Mouse (Mus musculus) liver, embryonic 11.5 days (tissue): ENCODE results near the gene Nmnat2. TPM values are rescaled to one million over a fixed set of nuclear protein-coding genes. Genes with fewer than 3 reads are reported as not detected.
"Not testable (repeated sequence)": the region's sequence is repeated elsewhere in the genome, so short reads cannot be mapped to it uniquely, and the experiment has no call there.

Experiments
- ATAC-seq: fragments of 200-750 bp; cut with Nextera tagmentation; replicated peaks from 2 replicates; pipeline ENCODE4 v1.8.0; 2017; ENCODE audit warnings: moderate number of reproducible peaks, mild to moderate bottlenecking, moderate TSS enrichment, moderate library complexity; ENCODE audit not compliant: low FRiP score
- DNase-seq: peaks from one replicate; pipeline ENCODE4 v3.0.0-alpha.2; 2017; ENCODE audit warnings: low spot score
- H3K27ac ChIP-seq: fragments of 300-500 bp; sonication (generic); 2 replicates; pipeline ENCODE4 v1.5.1; 2014; ENCODE audit warnings: mild to moderate bottlenecking, low read depth, low read length, control low read depth
- H3K27me3 ChIP-seq: fragments of 300-500 bp; sonication (generic); replicated peaks from 2 replicates; pipeline ENCODE4 v1.6.1; 2014; ENCODE audit warnings: low read length, mixed read lengths; ENCODE audit not compliant: control insufficient read depth, insufficient read depth
- H3K36me3 ChIP-seq: fragments of 300-500 bp; sonication (generic); 2 replicates; pipeline ENCODE4 v1.6.1; 2014; ENCODE audit warnings: mild to moderate bottlenecking, low read length, moderate library complexity, mixed read lengths; ENCODE audit not compliant: control insufficient read depth, insufficient read depth
- H3K4me1 ChIP-seq: fragments of 300-500 bp; sonication (generic); replicated peaks from 2 replicates; pipeline ENCODE4 v1.6.1; 2014; ENCODE audit warnings: low read length, mixed read lengths; ENCODE audit not compliant: control insufficient read depth, insufficient read depth
- H3K4me2 ChIP-seq: fragments of 300-500 bp; sonication (generic); 2 replicates; pipeline ENCODE4 v1.6.1; 2014; ENCODE audit warnings: mild to moderate bottlenecking, control low read depth, moderate library complexity
- H3K4me3 ChIP-seq: fragments of 300-500 bp; sonication (generic); 2 replicates; pipeline ENCODE4 v1.5.1; 2014; ENCODE audit warnings: low read depth, low read length, control low read depth
- H3K9ac ChIP-seq: fragments of 300-500 bp; sonication (generic); 2 replicates; pipeline ENCODE4 v1.6.1; 2014; ENCODE audit warnings: low read depth, low read length, control low read depth
- H3K9me3 ChIP-seq: fragments of 300-500 bp; sonication (generic); 2 replicates; pipeline ENCODE4 v1.6.1; 2016; ENCODE audit warnings: low read length, inconsistent platforms, mixed read lengths; ENCODE audit not compliant: control insufficient read depth
- WGBS: fragments of 180-500 bp; shearing (Covaris S2); extraction: QIAGEN DNeasy Blood & Tissue Kit; methylation state at CpG from one replicate; pipeline ENCODE4 v1.1.7; 2014; 5-methylcytosine and 5-hydroxymethylcytosine counted together
- polyA plus RNA-seq: library from polyadenylated mRNA; unstranded; fragments of >200 nt; fragmentation: Nextera tagmentation; extraction: Ambion mirVana; gene quantifications from 2 replicates; pipeline ENCODE4 v1.2.1, GENCODE M21; 2014

The Nmnat2 gene
- polyA plus RNA-seq, 1 experiment from 2014 or later = 0.10 TPM

- WGBS = 76% methylated on average over 7 of the region's 14 CpGs
- H3K36me3 ChIP-seq, DNase-seq, H3K27ac ChIP-seq, H3K27me3 ChIP-seq, H3K4me1 ChIP-seq, H3K9me3 ChIP-seq, ATAC-seq, H3K4me2 ChIP-seq, H3K9ac ChIP-seq, H3K4me3 ChIP-seq: not testable (repeated sequence)
Observed at GRCm38 (mm10) chr1:153083233-153083632, 128.4 kb downstream of the Nmnat2 start.

GRCm38 (mm10) chr1:153084191-153084590 lies 129.4 kb downstream of the Nmnat2 start:
- Histone ChIP-seq H3K36me3 (no peaks in the 10 kb centered on the region), H3K9me3 (no peaks in the 10 kb centered on the region), H3K4me3 (no peak overlapping the region), H3K9ac (no peak overlapping the region), H3K27me3 (no peaks in the 10 kb centered on the region), H3K27ac (no peak overlapping the region), H3K4me2 (no peak overlapping the region), H3K4me1 (0 out of 2 replicates have a peak, but pooled peaks cover 3% of the 10 kb centered on the region)
- 51% methylated on average over 6 of the region's 6 CpGs for WGBS
- ATAC-seq (no peak), DNase-seq (no peak)

- Histone ChIP-seq H3K27me3 (no peaks in the 10 kb centered on the region), H3K36me3 (no peaks in the 10 kb centered on the region)
Observed at GRCm38 (mm10) chr1:153085198-153085597, 130.4 kb downstream of the Nmnat2 start.

GRCm38 (mm10) chr1:153087771-153088170 lies 133.0 kb downstream of the Nmnat2 start:
- Histone ChIP-seq H3K27me3 (no peaks in the 10 kb centered on the region), H3K4me1 (0 out of 2 replicates have a peak, but pooled peaks cover 3% of the 10 kb centered on the region), H3K9ac (no peak overlapping the region), H3K36me3 (no peaks in the 10 kb centered on the region), H3K4me2 (no peak overlapping the region), H3K9me3 (no peaks in the 10 kb centered on the region), H3K4me3 (no peak overlapping the region), H3K27ac (no peak overlapping the region)
- ATAC-seq (no peak), DNase-seq (no peak)
- 71% methylated on average over 5 of the region's 5 CpGs for WGBS

More at GRCm38 (mm10) chr1:153085198-153085597, 130.4 kb downstream of the Nmnat2 start:
- DNase-seq = no peak
- Histone ChIP-seq H3K27ac (no peak overlapping the region), H3K4me3 (no peak overlapping the region), H3K9ac (no peak overlapping the region), H3K4me1 (0 out of 2 replicates have a peak, but pooled peaks cover 3% of the 10 kb centered on the region), H3K9me3 (no peaks in the 10 kb centered on the region), H3K4me2 (no peak overlapping the region)
- WGBS = 55% methylated on average over 5 of the region's 5 CpGs
- no peak for ATAC-seq

GRCm38 (mm10) chr1:153090081-153090480 lies 135.3 kb downstream of the Nmnat2 start:
- no peaks in the 10 kb centered on the region for H3K9me3 ChIP-seq
- H3K4me1 ChIP-seq = 0 out of 2 replicates have a peak, but pooled peaks cover 3% of the 10 kb centered on the region
- WGBS = 55% methylated on average over 2 of the region's 2 CpGs
- ATAC-seq = no peak
- no peak overlapping the region for H3K4me2 ChIP-seq
- no peak for DNase-seq
- no peaks in the 10 kb centered on the region for H3K27me3 ChIP-seq
- no peak overlapping the region for H3K4me3 ChIP-seq
- no peaks in the 10 kb centered on the region for H3K36me3 ChIP-seq
- no peak overlapping the region for H3K9ac ChIP-seq
- no peak overlapping the region for H3K27ac ChIP-seq

DNA sequence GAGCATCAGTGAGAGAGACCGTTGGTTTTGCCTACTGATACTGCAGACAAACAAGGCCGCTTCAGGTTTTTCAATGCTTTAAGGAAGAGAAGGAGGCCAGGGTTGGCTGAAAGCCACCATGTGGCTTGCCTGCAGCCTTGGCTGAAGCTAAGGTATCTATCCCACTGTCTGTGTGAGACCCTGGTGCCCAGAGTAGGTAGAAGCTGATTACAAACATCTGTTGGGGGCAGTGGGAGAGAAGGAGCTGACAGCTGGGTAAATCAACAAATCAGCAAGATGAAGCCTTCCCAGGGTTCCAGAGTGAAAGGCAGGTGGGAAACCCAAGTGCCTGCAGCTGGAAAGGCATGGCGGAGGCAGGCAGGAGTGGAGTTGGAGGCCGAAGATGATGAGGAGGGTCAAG lies 136.0 kb downstream of the Nmnat2 start:
- DNase-seq (no peak), ATAC-seq (no peak)
- no peaks in the 10 kb centered on the region for H3K9me3 ChIP-seq
- no peaks in the 10 kb centered on the region for H3K4me1 ChIP-seq
- 0 out of 2 replicates have a peak, but pooled peaks cover 2% of the 10 kb centered on the region for H3K27me3 ChIP-seq
- no peaks in the 10 kb centered on the region for H3K36me3 ChIP-seq
- H3K4me2 ChIP-seq = no peak overlapping the region
- no peak overlapping the region for H3K27ac ChIP-seq
- 61% methylated on average over 4 of the region's 4 CpGs for WGBS
- H3K9ac ChIP-seq = no peak overlapping the region
- H3K4me3 ChIP-seq = no peak overlapping the region

GRCm38 (mm10) chr1:153091438-153092236 lies 136.8 kb downstream of the Nmnat2 start:
- Histone ChIP-seq H3K4me1 (no peaks in the 10 kb centered on the region), H3K27ac (no peak overlapping the region), H3K4me3 (no peak overlapping the region), H3K9ac (no peak overlapping the region), H3K27me3 (0 out of 2 replicates have a peak, but pooled peaks cover 5% of the 10 kb centered on the region), H3K36me3 (no peaks in the 10 kb centered on the region), H3K9me3 (no peaks in the 10 kb centered on the region), H3K4me2 (no peak overlapping the region)
- ATAC-seq (no peak), DNase-seq (no peak)
- WGBS = 38% methylated on average over 9 of the region's 9 CpGs

- 0 out of 2 replicates have a peak, but pooled peaks cover 5% of the 10 kb centered on the region for H3K27me3 ChIP-seq
- peak; percentile 53 for DNase-seq
- 42% methylated on average over 5 of the region's 5 CpGs for WGBS
- no peaks in the 10 kb centered on the region for H3K4me1 ChIP-seq
- H3K9me3 ChIP-seq = no peaks in the 10 kb centered on the region
- H3K4me2 ChIP-seq = no peak overlapping the region
- H3K9ac ChIP-seq = no peak overlapping the region
- H3K36me3 ChIP-seq = no peaks in the 10 kb centered on the region
- H3K27ac ChIP-seq = no peak overlapping the region
- no peak for ATAC-seq
- no peak overlapping the region for H3K4me3 ChIP-seq
Observed at GRCm38 (mm10) chr1:153092237-153092975, 137.6 kb downstream of the Nmnat2 start.
